Mouse (Mus musculus): Measurements from ENCODE around the gene Irf2.

DNA sequence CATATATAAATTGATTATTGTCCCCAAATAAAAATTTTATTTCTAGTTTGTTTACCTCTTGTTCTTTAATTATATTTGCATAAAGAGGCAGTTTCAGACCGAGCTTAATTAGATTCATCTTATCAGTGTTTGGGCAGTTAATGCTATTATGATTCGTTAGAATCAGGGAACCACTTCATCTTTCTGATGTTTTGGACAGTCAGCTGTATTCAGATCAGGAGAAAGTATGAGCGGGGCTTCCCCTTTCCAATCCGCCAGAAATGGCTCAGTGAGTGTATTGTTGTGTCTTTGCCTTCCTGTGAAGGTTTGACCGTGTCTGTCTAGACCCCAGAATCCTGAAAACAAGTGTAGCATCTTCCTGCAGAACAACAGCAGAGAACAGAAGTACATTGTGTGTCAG is 97.4 kb downstream of the Irf2 start:
- TF ChIP-seq CTCF (IDR thresholded peaks at IDR 0.05 in 2 of 3, conservative IDR thresholded peaks at IDR 0.05 in 1 of 3; ENCODE audit: control insufficient read depth in 1 of 3, insufficient read depth in 1 of 3, low read depth in 2 of 3, low read length in 3 of 3, poor library complexity in 1 of 3, severe bottlenecking in 1 of 3) (no peak), POLR2AphosphoS5 (IDR thresholded peaks at IDR 0.05; ENCODE audit: borderline replicate concordance, low read depth, low read length) (no peak), POLR2A (IDR thresholded peaks at IDR 0.05; ENCODE audit: control insufficient read depth in 1 of 2, insufficient read depth in 1 of 2, low read depth in 1 of 2, low read length in 2 of 2, poor library complexity in 1 of 2) (no peak), NELFE (IDR thresholded peaks at IDR 0.05; ENCODE audit: low read depth, low read length) (no peak), MAFK (IDR thresholded peaks at IDR 0.05; ENCODE audit: borderline replicate concordance, low read depth, low read length) (no peak), MYC (IDR thresholded peaks at IDR 0.05; ENCODE audit: low read depth, low read length) (no peak), TAL1 (IDR thresholded peaks at IDR 0.05; ENCODE audit: low read length) (no peak), E2F4 (IDR thresholded peaks at IDR 0.05; ENCODE audit: borderline replicate concordance, low read depth, low read length) (no peak), ZKSCAN1 (IDR thresholded peaks at IDR 0.05; ENCODE audit: low read depth, low read length) (no peak), KAT2A (conservative IDR thresholded peaks at IDR 0.05; ENCODE audit: low read depth, low read length) (no peak), HCFC1 (IDR thresholded peaks at IDR 0.05; ENCODE audit: low read depth, low read length) (no peak), EP300 (IDR thresholded peaks at IDR 0.05; ENCODE audit: low read depth in 1 of 2, low read length in 2 of 2) (no peak), TCF12 (IDR thresholded peaks at IDR 0.05; ENCODE audit: low read depth, low read length) (no peak), GATA1 (IDR thresholded peaks at IDR 0.05; ENCODE audit: low read depth, low read length) (no peak)
